Mouse (Mus musculus) midbrain, embryonic 11.5 days (tissue): ENCODE measurements around the gene Cmtm5. TPM values are rescaled to one million over a fixed set of nuclear protein-coding genes. Genes with fewer than 3 reads are reported as not detected.

ENCODE experiments used
- ATAC-seq: fragments of 200-750 bp; cut with Nextera tagmentation; 2 replicates; pipeline ENCODE4 v1.8.0; 2017; ENCODE audit warnings: moderate TSS enrichment, moderate library complexity; ENCODE audit not compliant: low FRiP score
- DNase-seq: peaks from one replicate; pipeline ENCODE4 v3.0.0; 2015; ENCODE audit warnings: low spot score; ENCODE audit errors: missing footprints
- H3K27ac ChIP-seq: fragments of 300-500 bp; sonication (generic); 2 replicates; pipeline ENCODE4 v1.5.1; 2014; ENCODE audit warnings: low read depth, low read length
- H3K27me3 ChIP-seq: fragments of 300-500 bp; sonication (generic); 2 replicates; pipeline ENCODE4 v1.6.1; 2014; ENCODE audit warnings: mild to moderate bottlenecking, low read length, moderate library complexity, mixed read lengths; ENCODE audit not compliant: control insufficient read depth, insufficient read depth
- H3K36me3 ChIP-seq: fragments of 300-500 bp; sonication (generic); 2 replicates; pipeline ENCODE4 v1.6.1; 2014; ENCODE audit warnings: mild to moderate bottlenecking, low read length, moderate library complexity, mixed read lengths; ENCODE audit not compliant: control insufficient read depth, insufficient read depth
- H3K4me1 ChIP-seq: fragments of 300-500 bp; sonication (generic); 2 replicates; pipeline ENCODE4 v1.6.1; 2014; ENCODE audit warnings: low read length; ENCODE audit not compliant: control insufficient read depth, insufficient read depth
- H3K4me2 ChIP-seq: fragments of 300-500 bp; sonication (generic); 2 replicates; pipeline ENCODE4 v1.6.1; 2014; ENCODE audit warnings: mild to moderate bottlenecking, moderate library complexity
- H3K4me3 ChIP-seq: fragments of 300-500 bp; sonication (generic); 2 replicates; pipeline ENCODE4 v1.5.1; 2014; ENCODE audit warnings: low read depth, low read length
- H3K9ac ChIP-seq: fragments of 300-500 bp; sonication (generic); 2 replicates; pipeline ENCODE4 v1.6.1; 2014; ENCODE audit warnings: low read length
- H3K9me3 ChIP-seq: fragments of 300-500 bp; sonication (generic); 2 replicates; pipeline ENCODE4 v1.6.1; 2016; ENCODE audit warnings: low read length; ENCODE audit not compliant: control insufficient read depth
- WGBS: fragments of 180-500 bp; shearing (Covaris S2); extraction: QIAGEN DNeasy Blood & Tissue Kit; methylation state at CpG from one replicate; pipeline ENCODE4 v1.1.7; 2014; 5-methylcytosine and 5-hydroxymethylcytosine counted together
- polyA plus RNA-seq: library from polyadenylated mRNA; unstranded; fragments of >200 nt; fragmentation: Nextera tagmentation; extraction: Ambion mirVana; gene quantifications from 2 replicates; pipeline ENCODE4 v1.2.1, GENCODE M21; 2014

The Cmtm5 gene
- 0.19 and 0.71 TPM in 2 replicates for polyA plus RNA-seq

DNA sequence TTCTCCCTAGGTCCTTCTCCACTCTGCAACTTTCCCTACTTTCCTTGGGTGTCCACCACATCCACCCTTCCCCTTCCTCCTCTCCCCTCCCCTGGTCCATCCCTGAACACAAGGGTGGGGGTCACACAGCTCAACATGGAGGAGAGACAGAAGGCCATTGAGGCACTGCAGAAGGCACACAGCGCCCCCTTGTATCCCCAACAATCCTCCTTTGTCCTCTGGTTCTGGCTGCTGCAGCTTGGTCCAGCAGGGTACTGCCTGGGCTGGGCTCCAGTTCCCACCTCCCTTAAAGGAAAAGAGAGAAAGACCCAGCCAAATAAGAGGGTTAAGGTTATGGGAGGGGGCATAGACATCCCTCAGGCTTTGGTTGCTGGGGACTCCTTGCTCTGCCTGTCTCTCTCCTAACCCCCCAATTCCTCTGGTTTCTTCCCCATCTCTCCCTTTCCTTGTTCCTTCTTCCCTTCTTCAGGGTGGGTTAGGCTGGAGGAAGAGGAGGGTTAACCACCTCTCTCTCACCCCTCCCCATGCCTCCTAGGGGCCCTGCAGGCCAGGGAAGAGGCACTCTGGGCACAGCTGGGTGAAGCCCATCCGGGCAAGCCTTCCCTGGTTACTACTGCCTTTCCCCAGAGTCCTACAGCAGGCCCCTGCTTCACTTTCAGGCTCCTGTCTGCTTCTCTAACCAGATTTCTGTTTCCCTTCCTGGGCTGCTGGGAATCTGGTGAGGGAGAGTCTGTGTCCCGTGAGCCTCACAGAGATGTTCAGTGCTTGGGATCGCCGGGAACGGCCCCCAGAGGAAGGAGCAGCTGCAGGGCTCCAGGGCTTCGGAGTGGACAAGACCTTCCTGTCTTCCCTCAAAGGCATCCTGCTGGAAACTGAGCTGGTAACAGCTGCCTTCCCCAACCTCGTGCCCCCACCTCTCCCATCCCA lies at the start of gene Cmtm5:
Gene Cmtm5, plus strand, starts transcription at position 358 of the 927 bp plus-strand sequence.
- DNase-seq (no peak), ATAC-seq (0 out of 2 replicates have a peak, but pooled peaks have one; percentile 7)
- Histone ChIP-seq H3K9ac (0 out of 2 replicates have a peak within 1 kb of the TSS, but pooled peaks have one; percentile 34), H3K4me3 (no peak within 1 kb of the TSS), H3K36me3 (no peaks in the 10 kb centered on the region), H3K4me2 (no peak within 1 kb of the TSS), H3K9me3 (no peaks in the 10 kb centered on the region), H3K27me3 (no peaks in the 10 kb centered on the region), H3K4me1 (no peaks in the 10 kb centered on the region; the same call in 1 of the 2 replicates), H3K27ac (no peak within 1 kb of the TSS)
- 50% methylated on average over 8 of the region's 8 CpGs for WGBS

DNA sequence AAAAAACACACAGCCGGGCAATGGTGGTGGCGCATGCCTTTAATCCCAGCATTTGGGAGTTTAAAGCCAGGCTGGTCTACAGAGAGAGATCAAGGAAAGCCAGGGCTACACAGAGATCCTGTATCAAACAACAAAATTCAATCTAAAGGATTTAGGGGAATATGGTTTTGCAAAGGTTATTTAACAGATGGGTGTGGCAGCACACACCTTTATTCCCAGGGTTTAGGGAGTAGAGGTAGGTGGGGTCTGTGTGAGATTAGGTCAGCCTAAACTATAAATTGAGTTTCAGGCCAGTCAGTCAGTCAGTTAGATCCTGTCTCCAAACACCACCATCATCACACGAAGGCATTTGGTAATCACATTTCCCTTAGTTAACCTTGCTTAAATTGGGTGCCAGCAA lies 43.9 kb upstream of the Cmtm5 start, which contains the start of gene Pabpn1:
Gene Pabpn1, plus strand, starts transcription at position 301 of the 400 bp plus-strand sequence.
- Histone ChIP-seq H3K4me3 (peak within 1 kb of the TSS; percentile 99), H3K36me3 (peaks cover 8% of the 10 kb centered on the region), H3K9me3 (no peaks in the 10 kb centered on the region), H3K4me1 (peaks cover 12% of the 10 kb centered on the region; the same call in 1 of the 2 replicates), H3K27ac (peak within 1 kb of the TSS; percentile 72), H3K9ac (peak within 1 kb of the TSS; percentile 61), H3K4me2 (peak within 1 kb of the TSS; percentile 50), H3K27me3 (no peaks in the 10 kb centered on the region)
- WGBS: 96% methylated on average over 3 of the region's 3 CpGs
- DNase-seq (no peak), ATAC-seq (no peak)

DNA sequence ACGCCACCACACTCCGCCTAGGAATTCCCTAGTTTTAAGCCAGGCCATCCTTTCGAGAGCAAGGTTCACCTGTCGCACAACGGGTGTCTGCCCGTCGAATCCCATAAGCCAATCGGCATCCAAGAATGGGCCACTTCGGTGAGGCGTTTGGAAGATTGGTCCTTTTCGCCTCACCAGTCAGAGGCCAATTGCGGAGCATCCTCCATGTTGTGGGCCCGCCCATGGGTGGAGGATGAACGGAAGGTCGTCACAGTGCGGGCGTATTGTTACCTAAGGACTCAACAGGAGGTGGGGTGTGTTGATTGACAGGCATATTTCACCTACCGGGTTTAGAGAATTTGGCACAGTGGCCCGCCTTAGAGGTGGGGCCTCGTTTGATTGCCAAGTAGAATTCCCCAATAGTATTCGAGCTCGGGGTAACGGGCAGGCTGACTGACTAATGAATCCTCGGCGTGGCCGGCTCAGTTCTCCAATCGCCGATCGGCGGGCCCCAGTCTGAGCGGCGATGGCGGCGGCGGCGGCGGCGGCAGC lies 42.3 kb upstream of the Cmtm5 start:
- peak overlapping the region; percentile 78 for H3K4me2 ChIP-seq
- H3K9ac ChIP-seq: peak overlapping the region; percentile 100
- no peaks in the 10 kb centered on the region for H3K9me3 ChIP-seq
- WGBS: under 1% methylated on average over 38 of the region's 38 CpGs
- peak overlapping the region; percentile 94 for H3K27ac ChIP-seq
- DNase-seq: peak; percentile 99
- H3K36me3 ChIP-seq: peaks cover 20% of the 10 kb centered on the region
- peak overlapping the region; percentile 99 for H3K4me3 ChIP-seq
- peak; percentile 99 for ATAC-seq
- peaks cover 12% of the 10 kb centered on the region; the same call in 1 of the 2 replicates for H3K4me1 ChIP-seq
- H3K27me3 ChIP-seq: no peaks in the 10 kb centered on the region

DNA sequence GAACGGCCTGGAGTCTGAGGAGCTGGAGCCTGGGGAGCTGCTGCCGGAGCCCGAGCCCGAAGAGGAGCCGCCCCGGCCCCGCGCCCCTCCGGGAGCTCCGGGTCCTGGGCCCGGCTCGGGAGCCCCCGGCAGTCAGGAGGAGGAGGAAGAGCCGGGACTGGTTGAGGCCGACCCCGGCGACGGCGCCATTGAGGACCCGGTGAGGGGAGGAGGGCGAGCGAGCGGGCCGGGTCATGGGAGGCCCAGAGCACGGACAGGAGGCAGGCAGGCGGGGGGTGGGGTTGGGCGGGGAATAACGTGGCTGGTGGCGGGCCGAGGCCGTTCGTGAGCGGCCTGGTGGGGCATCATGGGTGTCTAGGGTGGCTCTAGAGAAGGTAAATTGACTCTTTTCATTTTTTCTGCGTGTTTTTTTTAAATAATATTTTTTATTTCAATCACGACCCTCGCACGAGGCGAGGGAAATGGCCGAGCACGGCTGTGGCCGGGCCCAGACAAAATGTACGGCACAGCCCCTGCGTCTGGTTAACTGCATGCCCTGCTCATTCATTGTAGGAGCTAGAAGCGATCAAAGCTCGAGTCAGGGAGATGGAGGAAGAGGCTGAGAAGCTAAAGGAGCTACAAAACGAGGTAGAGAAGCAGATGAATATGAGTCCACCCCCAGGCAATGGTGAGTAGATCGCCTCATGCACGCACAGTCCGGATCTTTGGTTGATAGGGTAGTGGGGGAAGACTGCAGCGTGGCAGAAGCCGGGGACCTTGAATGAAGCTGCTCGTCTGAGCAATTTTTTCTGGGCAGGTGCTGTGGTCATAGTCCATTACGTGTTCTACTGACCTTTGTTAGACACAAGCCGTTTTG lies 41.5 kb upstream of the Cmtm5 start:
- peaks cover 12% of the 10 kb centered on the region; the same call in 1 of the 2 replicates for H3K4me1 ChIP-seq
- ATAC-seq (peak; percentile 66), DNase-seq (peak; percentile 96)
- under 1% methylated on average over 53 of the region's 54 CpGs for WGBS
- no peaks in the 10 kb centered on the region for H3K27me3 ChIP-seq
- peak overlapping the region; percentile 99 for H3K4me3 ChIP-seq
- peak overlapping the region; percentile 78 for H3K4me2 ChIP-seq
- H3K9ac ChIP-seq: peak overlapping the region; percentile 100
- H3K36me3 ChIP-seq: peaks cover 20% of the 10 kb centered on the region
- H3K27ac ChIP-seq: peak overlapping the region; percentile 94
- H3K9me3 ChIP-seq: no peaks in the 10 kb centered on the region

DNA sequence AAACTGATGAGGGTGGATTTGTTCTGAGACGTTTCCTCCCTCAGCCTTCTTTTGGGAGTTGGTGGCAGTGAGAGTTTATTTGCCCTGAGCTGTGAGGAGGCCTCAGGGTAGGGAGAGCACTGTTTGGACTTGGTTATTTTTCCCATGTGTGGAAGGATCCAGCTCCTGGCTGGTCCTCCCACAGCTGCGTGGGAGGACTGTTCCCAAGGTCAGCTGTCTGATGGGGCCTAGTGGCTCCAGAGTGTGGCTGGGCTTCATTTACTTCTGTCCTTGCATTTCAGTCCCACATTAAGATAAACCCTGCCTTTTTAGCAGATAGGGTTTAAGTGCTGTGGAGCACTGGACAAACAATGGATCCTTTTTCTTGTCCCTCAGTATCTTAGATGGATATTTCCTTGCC lies 38.6 kb upstream of the Cmtm5 start:
- ATAC-seq (no peak), DNase-seq (no peak)
- Histone ChIP-seq H3K4me3 (no peak overlapping the region), H3K36me3 (peaks cover 20% of the 10 kb centered on the region), H3K27ac (no peak overlapping the region), H3K4me2 (no peak overlapping the region), H3K27me3 (no peaks in the 10 kb centered on the region), H3K4me1 (peaks cover 12% of the 10 kb centered on the region; the same call in 1 of the 2 replicates), H3K9me3 (no peaks in the 10 kb centered on the region), H3K9ac (no peak overlapping the region)
- 73% methylated on average over 2 of the region's 2 CpGs for WGBS

DNA sequence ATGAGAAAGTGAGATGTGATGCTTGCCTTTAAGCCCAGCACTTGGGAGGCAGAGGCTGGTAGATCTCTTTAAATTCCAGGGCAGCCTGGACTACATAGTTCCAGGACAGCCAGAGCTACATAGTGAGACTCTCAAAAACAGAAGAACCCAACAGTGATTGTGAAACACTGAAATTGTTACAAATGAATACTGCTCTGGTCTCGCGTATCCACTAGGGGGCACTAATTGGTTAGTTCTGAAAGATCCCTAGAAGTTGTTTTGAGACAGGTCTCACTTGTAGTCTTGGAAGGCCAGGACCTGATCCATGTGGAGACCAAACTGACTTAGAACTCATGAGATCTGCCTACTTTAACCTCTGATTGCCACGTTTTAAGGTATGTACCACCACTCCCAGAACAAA lies 35.7 kb upstream of the Cmtm5 start:
- 1% methylated on average over 3 of the region's 3 CpGs for WGBS
- no peak overlapping the region for H3K9ac ChIP-seq
- ATAC-seq (peak; percentile 67), DNase-seq (peak; percentile 96)
- H3K4me2 ChIP-seq: no peak overlapping the region
- peaks cover 6% of the 10 kb centered on the region; the same call in 1 of the 2 replicates for H3K4me1 ChIP-seq
- H3K27me3 ChIP-seq: no peaks in the 10 kb centered on the region
- no peak overlapping the region for H3K27ac ChIP-seq
- peaks cover 20% of the 10 kb centered on the region for H3K36me3 ChIP-seq
- no peak overlapping the region for H3K4me3 ChIP-seq
- H3K9me3 ChIP-seq: no peaks in the 10 kb centered on the region

DNA sequence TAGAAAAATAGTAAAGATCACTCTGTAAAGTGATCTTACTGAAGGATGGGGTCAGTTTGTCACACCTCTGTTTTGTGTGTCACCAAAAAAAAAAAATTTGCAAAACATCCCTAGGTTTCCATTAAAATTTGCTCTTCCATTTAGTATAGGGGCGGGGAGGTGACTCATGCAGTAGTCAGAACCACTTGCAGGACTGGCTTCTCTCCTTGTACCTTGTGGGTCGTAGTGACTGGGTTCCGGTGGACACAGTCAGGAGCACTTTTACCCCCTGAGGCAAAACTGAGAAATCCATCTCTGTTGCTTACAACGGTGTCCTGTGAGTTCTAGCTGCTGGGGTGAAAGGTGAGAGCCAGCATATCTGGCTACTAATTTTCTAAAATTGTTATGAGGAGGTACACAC lies 32.4 kb upstream of the Cmtm5 start:
- 88% methylated on average over 4 of the region's 4 CpGs for WGBS
- no peak overlapping the region for H3K4me3 ChIP-seq
- H3K27ac ChIP-seq: no peak overlapping the region
- no peak overlapping the region for H3K4me2 ChIP-seq
- ATAC-seq (no peak), DNase-seq (no peak)
- no peaks in the 10 kb centered on the region for H3K4me1 ChIP-seq
- H3K27me3 ChIP-seq: no peaks in the 10 kb centered on the region
- H3K36me3 ChIP-seq: peaks cover 4% of the 10 kb centered on the region
- no peaks in the 10 kb centered on the region for H3K9me3 ChIP-seq
- H3K9ac ChIP-seq: no peak overlapping the region

DNA sequence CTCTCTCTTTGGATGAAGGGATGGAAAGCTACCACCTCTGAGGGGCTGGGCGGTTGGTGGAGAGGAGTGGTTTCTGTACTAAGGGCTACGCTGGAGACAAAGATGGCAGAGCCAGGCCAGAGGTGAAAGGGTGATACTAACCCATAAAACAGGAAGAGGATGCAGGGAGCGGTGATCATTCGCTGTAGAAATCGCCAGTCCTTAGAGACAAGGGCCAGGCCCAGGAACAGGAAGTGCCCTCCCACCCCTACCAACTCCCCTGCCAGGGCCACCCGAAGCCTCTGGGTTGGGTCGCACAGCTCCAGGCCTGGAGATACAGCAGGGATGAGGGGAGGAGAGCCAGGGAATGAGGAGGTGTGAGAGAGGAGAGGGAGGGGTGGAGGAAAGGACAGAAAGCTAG lies 27.4 kb upstream of the Cmtm5 start:
- WGBS: 91% methylated on average over 7 of the region's 7 CpGs
- Histone ChIP-seq H3K4me1 (peaks cover 13% of the 10 kb centered on the region), H3K4me2 (no peak overlapping the region), H3K4me3 (no peak overlapping the region), H3K9ac (no peak overlapping the region), H3K36me3 (peaks cover 13% of the 10 kb centered on the region), H3K27me3 (no peaks in the 10 kb centered on the region), H3K9me3 (no peaks in the 10 kb centered on the region), H3K27ac (no peak overlapping the region)
- ATAC-seq: no peak
- DNase-seq: no peak
